ENCODE assay signal across 26 mouse cellular contexts in genomic region chr11:67731056-67731455, GRCm38 (mm10). TPM values are rescaled to one million over a fixed set of nuclear protein-coding genes. Genes with fewer than 3 reads are reported as not detected.
"Had no signal": no experiment of that assay in that cellular context is flagged by ENCODE, and none has a peak within 500 bp of the region (broad histone marks: within the 10 kb centered on the region; RNA-seq: fewer than 3 reads in every experiment).

No protein-coding gene starts in this region.

- ATAC-seq: midbrain, embryonic 16.5 days had no signal

- H3K36me3 ChIP-seq: midbrain, embryonic 10.5 days; midbrain, embryonic 12.5 days; neural tube, embryonic 13.5 days; neural tube, embryonic 15.5 days; stomach, embryonic 15.5 days had no signal

- DNase-seq: lung, adult 18-20 months; lung, embryonic 14.5 days; lung, postnatal 10 days; lung, postnatal 4 days; midbrain, embryonic 14.5 days; retina, postnatal 1 day; right cerebral cortex, adult 18-20 months; right cerebral cortex, postnatal 25 days; right cerebral cortex, postnatal 4 days; thymus, adult 2 months; thymus, postnatal 25 days; thymus, postnatal 4 days had no signal

- H3K9ac ChIP-seq: lung, embryonic 14.5 days; midbrain, embryonic 12.5 days; neural tube, embryonic 13.5 days; neural tube, embryonic 15.5 days; stomach, embryonic 15.5 days had no signal

- H3K4me1 ChIP-seq: midbrain, embryonic 12.5 days; neural tube, embryonic 13.5 days; neural tube, embryonic 15.5 days; stomach, embryonic 15.5 days had no signal

- H3K4me2 ChIP-seq: lung, embryonic 14.5 days; midbrain, embryonic 12.5 days; neural tube, embryonic 13.5 days; neural tube, embryonic 15.5 days; stomach, embryonic 15.5 days had no signal

- H3K4me3 ChIP-seq: midbrain, embryonic 10.5 days; midbrain, embryonic 12.5 days; myocyte; neural tube, embryonic 13.5 days; neural tube, embryonic 15.5 days; stomach, embryonic 15.5 days had no signal

- H3K27me3 ChIP-seq: midbrain, embryonic 12.5 days; neural tube, embryonic 13.5 days; neural tube, embryonic 15.5 days; stomach, embryonic 15.5 days had no signal

- H3K27ac ChIP-seq: midbrain, embryonic 10.5 days; midbrain, embryonic 12.5 days; neural tube, embryonic 13.5 days; neural tube, embryonic 15.5 days; stomach, embryonic 15.5 days had no signal

- H3K9me3 ChIP-seq: midbrain, embryonic 10.5 days; midbrain, embryonic 12.5 days; neural tube, embryonic 13.5 days; neural tube, embryonic 15.5 days; stomach, embryonic 15.5 days had no signal

RNA-seq across cellular contexts. Expression of gene Rcvrn, which starts 35.9 kb away (rescaled TPM):
- total RNA-seq: megakaryocyte, adult 5-6 weeks; megakaryocyte-erythroid progenitor cell, adult 5-6 weeks had no signal
- polyA plus RNA-seq: liver, embryonic 16.5 days; lung, embryonic 14.5 days; lung, embryonic 16.5 days; midbrain, embryonic 10.5 days; midbrain, embryonic 12.5 days; midbrain, embryonic 14.5 days; midbrain, embryonic 16.5 days; myocyte; neural tube, embryonic 11.5 days; neural tube, embryonic 13.5 days; neural tube, embryonic 15.5 days; spleen, adult 2 months; stomach, embryonic 15.5 days; testis, adult 2 months had no signal

RNA-seq across cellular contexts. Expression of gene Glp2r, which starts 39.9 kb away (rescaled TPM):
- total RNA-seq: megakaryocyte-erythroid progenitor cell, adult 5-6 weeks had no signal
- polyA plus RNA-seq: midbrain, embryonic 10.5 days; midbrain, embryonic 12.5 days; myocyte; neural tube, embryonic 11.5 days; neural tube, embryonic 15.5 days had no signal

RNA-seq across cellular contexts. Expression of gene Gsg1l2, which starts 43.4 kb away (rescaled TPM):
- total RNA-seq: megakaryocyte, adult 5-6 weeks; megakaryocyte-erythroid progenitor cell, adult 5-6 weeks had no signal
- polyA plus RNA-seq: liver, embryonic 16.5 days; lung, embryonic 14.5 days; lung, embryonic 16.5 days; midbrain, embryonic 10.5 days; midbrain, embryonic 12.5 days; midbrain, embryonic 14.5 days; midbrain, embryonic 16.5 days; myocyte; neural tube, embryonic 11.5 days; neural tube, embryonic 13.5 days; neural tube, embryonic 15.5 days; spleen, adult 2 months; stomach, embryonic 15.5 days; testis, adult 2 months; thymus, adult 2 months had no signal
